Mouse (Mus musculus): ENCODE measurements around the gene Nf1.

Nf1 gene

DNA sequence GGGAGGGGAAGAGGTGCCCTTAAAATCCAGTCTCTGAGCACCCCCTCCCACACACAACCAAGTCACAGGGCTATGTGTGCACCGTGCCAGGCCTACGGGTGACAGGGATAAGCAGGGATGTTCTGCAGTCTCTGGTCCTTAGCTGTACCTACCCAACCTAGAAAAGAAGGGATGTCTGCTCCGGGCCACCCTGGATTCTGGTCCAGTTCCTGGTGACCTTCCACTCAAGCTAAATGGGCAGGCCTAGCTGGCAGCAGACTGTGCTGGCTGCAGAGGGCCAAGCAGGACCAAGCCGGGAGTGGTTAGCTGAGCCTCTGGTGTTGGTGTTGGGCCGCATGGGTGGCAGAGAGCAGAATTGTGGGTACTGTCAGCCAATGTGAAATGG lies 252.1 kb downstream of the Nf1 start:
- peak; percentile 66 to 72 for DNase-seq

DNA sequence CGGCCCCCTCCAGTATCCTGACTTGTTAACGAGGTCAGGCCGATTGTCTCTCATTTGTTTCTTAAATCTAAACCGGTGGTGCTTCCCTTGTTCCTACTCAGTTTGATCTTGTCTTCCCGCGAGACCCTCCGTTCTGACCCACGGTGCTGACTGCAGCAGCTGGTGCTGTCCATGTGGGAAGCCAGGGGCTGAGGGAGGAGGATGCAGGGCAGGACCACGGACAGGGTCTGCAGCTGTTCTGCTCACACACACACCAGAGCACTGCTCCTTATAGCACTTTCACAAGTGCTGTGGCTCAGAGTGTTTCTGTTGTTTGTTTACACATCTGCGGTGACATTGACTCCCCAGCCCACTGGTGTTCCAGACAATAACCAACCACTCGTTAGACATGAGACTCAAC lies 254.0 kb downstream of the Nf1 start:
- DNase-seq: no peak

DNA sequence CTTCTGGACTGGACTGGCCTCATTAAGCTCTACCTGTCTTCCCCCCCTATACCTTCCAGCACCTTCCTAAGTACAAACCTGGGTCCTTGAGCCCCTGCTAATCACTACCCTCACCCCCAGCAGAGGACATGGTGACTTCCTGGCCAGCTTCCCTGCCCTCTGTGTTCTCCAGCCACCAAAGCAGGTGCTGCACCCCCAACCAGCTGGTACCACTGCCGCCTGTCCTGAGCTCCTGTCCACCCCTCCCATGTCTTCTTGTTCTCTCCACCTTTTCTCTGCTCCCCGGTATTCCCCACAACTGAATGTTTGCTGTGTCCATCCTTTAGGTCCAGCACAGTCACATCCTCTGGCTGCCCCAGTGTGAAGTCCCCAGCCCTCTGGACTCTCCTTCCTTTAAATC lies 271.0 kb downstream of the Nf1 start:
- no peak for DNase-seq

DNA sequence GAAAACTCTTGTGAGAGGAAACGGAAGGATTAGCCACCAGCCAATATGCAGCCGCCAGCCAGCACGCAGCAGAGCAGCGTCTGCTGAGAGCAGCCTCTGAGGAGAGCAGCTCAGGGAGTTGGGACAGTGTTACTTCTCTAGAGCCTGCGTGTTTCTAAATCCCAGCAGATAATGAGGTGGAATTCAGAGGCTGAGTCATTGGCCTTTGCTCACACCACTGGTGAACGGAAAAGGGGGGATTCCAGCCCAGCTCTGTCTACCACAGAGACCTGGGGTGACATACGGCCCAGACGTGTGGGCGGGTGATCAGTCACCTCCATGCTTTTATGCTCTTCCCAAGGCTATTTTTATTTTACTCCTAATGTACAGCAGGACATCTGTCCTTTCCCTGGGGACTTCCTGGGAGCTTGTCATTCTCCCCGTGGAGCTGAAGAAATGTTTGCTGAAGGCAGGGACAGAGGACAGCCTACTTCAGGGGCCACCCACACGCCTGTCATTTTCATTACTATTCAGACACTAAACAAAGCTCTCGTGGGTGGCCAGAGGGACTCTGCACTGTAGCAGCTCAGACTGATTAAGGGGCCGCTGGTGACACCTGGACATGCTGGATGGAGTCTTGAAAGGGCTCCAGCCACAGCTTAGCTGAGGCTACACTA lies 271.6 kb downstream of the Nf1 start:
- peak; percentile 48 to 52 for DNase-seq

DNA sequence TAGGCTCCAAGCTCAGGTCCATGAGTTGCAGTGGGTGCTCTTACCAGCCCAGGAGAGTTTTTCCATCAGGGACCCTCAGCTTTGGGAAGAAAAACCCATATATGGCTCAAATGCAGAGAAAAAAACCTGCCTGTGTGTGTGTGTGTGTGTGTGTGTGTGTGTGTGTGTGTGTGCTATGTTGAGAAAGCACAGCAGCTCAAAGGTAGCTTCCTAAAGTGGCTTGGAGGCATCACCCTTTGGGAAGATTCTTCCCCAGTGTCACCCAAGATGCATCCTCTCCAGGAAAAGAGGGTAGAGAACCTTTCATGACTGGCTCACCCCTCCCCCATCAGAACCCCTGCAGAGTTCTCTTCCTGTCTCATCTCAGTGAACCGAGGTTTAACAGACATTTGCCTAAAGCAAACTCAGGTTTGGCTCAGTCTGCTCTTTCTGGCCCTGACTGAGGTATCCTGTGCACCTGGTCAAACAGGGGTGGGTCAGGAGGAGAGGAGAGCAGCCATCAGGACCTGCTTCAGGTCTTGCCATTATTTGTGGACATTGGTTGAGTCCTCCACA lies 272.6 kb downstream of the Nf1 start:
- DNase-seq: no peak

GRCm38 (mm10) chr11:79613084-79613483 lies 273.6 kb downstream of the Nf1 start:
- DNase-seq: no peak

DNA sequence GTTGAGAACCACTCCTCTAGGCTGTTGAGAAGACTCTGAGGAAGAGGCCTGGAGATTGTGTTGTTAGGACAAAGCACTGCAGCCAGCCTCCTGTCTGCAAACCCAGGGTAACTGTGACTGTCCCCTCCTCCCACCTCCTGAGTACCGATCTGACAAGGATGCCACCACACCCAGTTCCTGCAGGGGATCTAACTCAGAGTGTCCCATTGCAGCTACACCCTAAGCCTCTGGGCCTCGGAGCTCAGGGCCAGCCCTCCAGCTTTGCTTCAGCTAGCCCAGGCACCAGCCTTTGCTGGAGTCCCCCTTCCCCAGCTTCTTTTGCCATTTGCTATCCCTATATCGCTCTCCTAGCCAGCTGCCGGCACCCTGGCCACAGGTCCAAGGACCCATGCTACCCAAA lies 274.2 kb downstream of the Nf1 start:
- DNase-seq: no peak

DNA sequence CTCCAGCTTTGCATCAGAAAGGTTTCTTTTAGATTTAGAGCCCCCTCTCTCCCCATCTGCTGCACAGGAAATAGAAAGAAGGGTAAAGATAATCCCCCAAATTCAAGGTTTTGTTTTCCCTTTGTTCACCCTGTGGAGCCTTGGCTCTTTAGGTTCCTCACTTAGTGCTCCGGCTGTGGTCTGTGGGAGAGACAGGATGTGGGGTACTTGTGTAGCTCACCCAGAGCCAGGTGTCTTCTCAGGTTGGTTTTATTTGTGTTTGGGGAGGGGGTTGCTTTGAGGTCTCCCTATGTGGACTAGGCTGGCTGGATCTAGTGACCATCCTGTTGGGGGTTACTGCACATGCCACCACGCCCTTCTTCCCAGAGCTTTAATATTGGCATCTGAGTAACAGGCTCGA lies 275.4 kb downstream of the Nf1 start:
- no peak for DNase-seq

DNA sequence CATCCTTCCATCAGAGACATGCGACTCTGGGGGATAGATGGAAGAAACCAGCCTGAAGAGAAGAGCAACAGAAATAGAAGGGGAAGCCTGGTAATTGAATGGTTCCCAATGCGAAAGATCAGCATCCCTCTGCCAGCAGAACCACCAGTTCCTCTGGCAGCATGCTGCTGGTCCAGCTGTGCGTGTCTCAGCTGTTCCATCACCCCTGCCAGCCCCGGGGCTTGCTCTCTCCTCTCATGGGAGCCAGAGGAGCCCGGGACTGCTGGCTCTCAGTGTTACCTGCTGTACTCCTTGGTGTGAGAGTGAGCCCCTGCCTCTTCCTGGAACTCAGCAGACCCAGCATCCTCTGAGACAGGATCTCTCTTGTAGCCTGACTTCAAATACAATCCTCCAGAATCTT lies 276.4 kb downstream of the Nf1 start:
- DNase-seq: no peak

DNA sequence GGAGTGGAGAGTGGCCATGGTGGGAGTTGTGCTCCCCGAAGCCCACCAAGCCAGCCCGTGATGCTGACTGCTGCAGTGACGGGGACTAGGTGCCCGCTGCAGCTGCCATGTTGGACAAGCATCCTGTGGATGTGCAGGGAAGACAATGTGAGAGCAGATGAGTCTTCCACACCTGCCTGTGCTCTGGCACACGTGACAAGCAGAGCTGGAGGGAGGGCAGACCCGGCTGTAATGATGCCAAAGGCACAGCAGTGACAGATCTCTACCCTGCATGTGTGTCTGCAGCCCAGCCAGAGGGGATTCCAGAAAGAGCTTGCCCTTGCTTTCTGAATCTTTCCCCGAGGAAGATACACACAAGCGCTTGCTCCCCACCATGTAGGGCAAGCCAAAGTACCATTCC lies 278.5 kb downstream of the Nf1 start:
- no peak for DNase-seq

GRCm38 (mm10) chr11:79623029-79623428 lies 283.5 kb downstream of the Nf1 start:
- no peak for DNase-seq

GRCm38 (mm10) chr11:79624801-79625302 lies 285.4 kb downstream of the Nf1 start:
- peak; percentile 83 to 86 for DNase-seq

DNA sequence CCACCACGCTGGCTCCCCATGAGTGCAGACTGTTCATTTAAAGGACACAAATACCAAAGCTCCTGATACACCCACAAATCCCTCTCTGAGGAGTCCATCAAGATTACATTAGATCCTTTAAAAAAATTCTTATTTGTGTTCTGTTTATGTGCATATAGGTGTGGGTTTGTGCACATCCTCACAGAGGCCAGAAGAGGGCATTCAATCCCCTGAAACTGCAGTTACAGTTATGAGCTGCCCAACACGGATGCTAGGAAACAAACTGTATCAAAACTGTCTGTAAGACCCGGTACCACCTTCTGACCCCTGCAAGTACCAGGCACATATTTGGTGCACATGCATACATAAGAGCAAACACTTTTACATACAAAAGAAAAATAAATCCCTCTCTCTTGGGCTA lies 289.2 kb downstream of the Nf1 start:
- no peak for DNase-seq

DNA sequence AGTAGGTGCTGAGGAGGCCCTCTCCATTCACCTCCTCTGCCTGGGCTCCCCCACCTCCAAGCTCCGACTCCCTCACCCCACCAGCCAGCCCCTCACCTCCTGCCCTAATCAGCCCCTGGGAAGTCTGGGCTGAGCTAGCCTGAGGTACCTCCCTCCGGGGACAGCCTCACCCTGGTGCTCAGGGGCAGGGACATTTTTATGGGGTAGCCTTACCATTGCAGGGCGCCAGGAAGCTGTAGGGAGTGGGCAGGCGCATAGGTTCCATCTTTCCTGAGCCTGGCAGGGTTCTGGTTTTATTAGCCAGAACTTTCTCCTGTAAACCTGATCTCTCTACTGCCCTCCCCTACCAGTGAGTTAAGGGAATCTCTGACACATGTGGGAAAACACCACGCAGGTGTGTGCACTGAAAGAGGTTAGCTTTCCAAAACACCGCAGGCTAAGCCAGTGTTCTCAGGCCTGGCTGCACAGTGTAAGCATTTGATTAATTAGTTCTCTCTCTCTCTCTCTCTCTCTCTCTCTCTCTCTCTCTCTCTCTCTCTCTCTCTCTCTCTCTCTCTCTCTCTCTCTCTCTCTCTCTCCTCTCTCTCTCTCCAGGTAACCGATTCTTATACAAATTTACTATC lies 290.4 kb downstream of the Nf1 start:
- DNase-seq: no peak

- no peak for DNase-seq
Measured at GRCm38 (mm10) chr11:79630521-79630920, 291.0 kb downstream of the Nf1 start.

Measured in cerebellum, adult 18-20 months (tissue).